Mouse (Mus musculus) naive thymus-derived CD4-positive, alpha-beta T cell, adult 2 months (primary cell): ENCODE data around the gene Akap1.
"Not testable (repeated sequence)": the region's sequence is repeated elsewhere in the genome, so short reads cannot be mapped to it uniquely, and the experiment has no call there.

ENCODE experiments used
- DNase-seq: peaks from one replicate; pipeline ENCODE4 v3.0.0-alpha.2; 2011; ENCODE audit warnings: low read depth

The Akap1 gene

DNA sequence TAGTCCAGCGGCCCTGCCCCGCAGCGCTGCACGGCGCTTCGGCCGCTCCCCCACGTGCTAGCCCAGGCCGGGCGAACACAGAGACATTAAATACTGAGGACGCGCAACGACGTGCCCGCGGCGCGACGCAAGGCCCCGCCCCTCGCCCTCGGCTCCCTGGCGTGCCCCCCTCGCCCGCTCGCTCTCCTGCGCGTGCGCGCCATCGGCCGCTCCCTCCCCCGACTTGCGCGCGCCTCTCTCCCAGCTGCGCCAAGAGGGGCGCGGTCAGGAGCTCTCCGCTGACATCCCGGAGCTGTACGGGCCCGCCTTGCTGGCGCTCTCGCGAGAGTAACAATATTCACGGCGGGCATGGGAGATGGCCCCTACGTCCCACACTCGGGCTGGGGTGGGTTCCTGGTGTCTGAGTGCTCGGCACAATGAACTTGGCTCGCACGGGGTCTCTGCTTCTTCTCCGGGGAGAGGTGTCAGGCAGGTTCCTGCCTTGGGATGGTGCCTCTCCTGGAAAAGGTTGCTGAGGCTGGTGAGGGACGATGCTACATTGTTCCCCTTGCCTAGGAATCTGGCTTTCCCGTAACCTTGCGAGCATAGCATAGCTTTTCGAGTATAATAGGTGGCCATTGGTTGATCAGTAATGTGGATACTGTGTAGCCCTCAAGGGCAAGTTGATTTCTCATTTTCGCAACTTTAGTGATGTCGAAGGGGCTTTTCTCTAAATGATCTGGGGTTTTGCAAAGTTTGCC is at the start of gene Akap1:
TSS of gene Akap1 (minus strand) at position 129 of the 740 bp plus-strand sequence.
- peak; percentile 79 for DNase-seq

DNA sequence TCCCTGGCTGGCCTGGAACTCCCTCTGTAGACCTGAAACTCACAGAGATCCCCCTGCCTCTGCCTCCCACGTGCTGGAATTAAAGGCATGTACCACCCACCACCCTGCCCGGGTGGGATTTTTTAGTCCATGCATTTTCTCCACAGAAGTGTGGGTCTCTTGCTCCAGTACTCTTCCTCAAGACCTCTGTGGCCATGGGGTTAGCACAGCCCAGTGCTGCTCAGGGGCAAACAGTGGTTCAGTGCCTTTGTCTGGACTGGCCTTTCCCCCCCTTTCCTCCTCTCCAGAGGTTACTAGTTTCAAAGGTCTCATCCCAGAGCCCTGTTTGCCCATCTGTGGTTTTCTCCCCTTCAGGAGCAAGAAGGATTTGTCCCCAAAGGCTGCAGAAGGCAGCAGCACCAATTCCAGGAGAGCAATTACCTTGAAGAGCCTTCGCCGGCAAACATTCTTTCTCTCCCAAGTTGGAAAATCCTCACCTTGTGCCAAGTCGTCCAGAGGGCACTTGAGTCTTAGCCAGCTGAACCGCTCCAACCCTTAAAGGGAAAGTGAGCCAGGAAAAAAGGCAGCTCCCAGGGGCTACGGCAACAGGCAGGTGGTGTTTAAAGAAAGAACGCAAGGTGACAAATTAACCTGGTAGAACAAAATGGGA is 45.1 kb upstream of the Akap1 start:
- no peak for DNase-seq

DNA sequence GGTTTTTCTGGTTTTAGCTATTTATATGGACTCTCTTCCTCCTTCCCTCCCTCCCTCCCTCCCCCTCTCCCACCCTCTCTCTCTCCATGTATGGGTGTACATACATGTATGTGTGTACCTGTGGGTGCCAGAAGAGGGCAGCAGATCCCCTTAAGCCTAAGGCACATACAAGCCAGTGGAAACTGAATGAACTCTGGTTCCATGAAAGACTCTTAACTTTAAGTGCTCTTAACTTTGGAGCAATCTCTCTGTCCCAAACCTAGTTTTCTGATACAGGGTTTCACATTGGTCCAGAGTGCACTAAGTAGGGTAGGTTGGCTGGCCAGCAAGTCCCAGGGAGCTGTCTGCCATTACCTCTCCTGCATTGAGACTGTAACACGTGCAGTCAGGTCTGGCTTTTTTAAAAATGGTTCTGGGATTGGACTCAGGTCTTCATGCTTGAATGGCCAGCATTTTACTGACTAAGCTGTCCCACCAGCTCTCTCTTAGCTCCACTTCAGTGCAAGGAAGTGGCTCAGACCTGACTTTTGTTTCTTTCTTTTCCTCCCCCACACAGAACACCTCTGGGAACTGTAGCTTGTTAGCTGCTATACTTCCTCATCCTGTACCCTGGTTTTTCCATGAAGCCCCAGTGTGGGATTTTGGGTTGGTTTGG is 44.3 kb upstream of the Akap1 start:
- peak; percentile 64 for DNase-seq

DNA sequence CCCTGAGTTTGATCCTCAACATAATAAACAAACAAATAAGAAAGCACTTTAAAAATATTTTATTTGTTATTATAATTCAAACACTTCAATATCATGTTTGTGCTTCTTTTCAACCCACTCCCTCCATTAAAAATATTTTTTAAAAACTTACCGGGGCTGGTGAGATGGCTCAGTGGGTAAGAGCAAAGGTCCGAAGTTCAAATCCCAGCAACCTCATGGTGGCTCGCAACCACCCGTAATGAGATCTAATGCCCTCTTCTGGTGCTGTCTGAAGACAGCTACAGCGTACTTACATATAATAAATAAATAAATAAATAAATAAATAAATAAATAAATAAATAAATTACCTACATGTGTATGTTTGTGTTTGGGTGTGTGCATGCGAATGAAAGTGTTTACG is 43.5 kb upstream of the Akap1 start:
- DNase-seq, result no peak

DNA sequence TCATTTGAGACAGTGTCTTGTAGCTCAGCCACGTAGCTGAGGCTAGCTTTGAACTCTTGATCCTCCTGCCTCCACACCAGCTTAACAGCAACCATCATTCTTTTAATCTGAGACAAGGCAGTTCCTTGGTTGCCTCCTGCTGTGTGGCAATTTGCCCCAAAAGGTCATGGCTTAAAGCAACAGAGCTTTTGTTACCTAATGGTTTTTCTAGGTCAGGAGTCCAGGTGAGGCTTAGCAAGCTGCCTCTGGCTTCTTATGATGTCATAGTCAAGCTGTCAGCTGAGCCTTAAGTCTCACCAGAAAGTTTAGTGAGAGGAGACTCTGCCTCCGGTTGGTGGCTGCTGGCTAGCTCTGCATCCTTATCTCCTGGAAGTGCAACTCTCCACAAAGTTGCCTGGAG is 41.2 kb upstream of the Akap1 start:
- no peak for DNase-seq

DNA sequence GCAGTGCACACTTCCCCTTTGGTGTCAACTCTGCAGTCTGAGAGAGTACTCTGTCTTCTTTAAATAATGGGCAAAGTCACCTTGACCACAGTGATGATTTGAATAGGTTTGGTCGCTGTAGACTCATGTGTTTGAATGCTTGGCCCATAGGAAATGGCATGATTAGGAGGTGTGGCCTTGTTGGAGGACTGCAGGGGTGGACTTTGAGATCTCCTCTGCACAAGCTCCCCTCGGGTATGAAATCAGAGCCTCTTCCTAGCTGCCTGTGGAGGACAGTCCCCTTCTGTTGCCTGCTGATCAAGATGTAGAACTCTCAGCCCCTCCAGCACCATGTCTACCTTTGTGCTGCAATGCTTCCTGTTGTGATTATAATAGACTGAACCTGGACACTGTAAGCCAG is 39.7 kb upstream of the Akap1 start:
- no peak for DNase-seq

DNA sequence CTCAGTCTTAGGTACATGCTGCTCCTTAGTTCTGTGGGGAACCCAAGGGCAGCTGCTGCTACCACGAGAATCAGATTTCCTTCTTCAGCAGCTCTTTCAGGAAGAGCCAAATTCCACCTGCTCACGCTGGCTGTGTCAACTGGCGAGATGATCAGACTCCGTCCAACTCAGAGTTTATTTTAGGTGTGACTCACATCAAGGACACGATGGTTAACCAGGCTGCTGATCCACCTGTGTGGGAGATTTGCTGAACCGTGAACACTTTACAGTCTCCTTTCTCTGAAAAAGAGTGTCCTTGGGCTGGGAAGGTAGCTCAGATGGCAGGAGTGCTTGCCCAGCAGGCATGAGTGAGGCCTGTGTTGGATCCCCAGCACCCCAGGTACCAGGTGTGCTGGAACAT is 38.4 kb upstream of the Akap1 start:
- no peak for DNase-seq

DNA sequence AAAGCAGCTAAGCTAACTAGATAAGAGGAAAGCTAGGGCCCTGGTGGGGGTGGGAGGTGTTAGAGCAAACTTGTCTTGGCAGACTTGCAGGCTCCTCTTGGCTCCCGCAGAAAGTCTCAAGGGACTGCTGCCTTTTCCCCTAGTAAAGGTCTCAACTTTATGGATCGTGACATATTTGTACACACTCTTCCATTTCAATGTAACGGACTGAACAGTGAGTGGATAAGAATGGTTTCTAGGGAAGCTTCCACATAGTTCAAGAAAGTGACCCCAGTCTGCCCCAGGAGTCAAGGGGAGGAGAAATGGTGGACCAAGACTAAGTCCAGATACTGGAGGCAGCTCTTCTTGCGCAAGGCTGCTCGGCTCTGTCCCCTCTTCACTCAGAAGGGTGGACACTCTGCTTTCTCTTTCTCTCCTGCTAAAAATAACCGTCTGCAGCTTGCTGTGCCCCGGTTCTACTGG is 37.0 kb upstream of the Akap1 start:
- DNase-seq, result no peak

DNA sequence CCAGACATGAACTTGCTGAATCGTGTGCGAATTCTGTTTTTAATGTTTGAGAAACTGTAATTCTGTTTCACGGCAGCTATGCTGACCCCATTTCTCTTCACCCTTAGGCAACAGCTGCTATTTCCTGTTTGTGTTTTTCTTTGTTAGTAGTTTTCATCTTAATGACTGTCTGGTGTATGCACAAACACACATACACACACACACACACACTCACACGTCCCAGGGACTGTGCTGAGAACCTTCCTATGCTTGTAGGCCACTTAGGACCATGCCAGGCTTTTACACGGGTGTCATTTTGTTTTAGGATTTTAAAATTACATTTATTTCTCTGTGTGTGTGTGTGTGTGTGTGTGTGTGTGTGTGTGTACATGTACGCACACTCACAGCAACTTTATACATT is 35.2 kb upstream of the Akap1 start:
- no peak for DNase-seq

DNA sequence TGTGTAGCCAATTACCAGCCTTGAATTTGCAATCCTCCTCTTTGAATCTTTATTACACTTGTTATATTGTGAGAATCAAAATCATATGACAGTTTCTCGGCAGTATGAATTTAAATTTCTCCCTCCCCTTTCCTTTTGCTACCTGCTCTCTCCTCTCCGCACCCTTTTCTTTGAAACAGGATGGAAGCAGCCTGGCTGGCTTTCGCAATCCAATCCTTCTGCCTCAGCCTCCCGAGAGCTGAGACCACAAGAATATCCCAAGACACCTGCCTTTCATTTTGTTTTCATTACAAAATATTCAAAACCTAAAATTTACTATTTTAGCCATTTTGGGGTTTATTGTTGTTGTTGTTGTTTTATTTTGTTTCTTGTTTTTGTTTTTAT is 34.0 kb upstream of the Akap1 start:
- DNase-seq, result no peak

DNA sequence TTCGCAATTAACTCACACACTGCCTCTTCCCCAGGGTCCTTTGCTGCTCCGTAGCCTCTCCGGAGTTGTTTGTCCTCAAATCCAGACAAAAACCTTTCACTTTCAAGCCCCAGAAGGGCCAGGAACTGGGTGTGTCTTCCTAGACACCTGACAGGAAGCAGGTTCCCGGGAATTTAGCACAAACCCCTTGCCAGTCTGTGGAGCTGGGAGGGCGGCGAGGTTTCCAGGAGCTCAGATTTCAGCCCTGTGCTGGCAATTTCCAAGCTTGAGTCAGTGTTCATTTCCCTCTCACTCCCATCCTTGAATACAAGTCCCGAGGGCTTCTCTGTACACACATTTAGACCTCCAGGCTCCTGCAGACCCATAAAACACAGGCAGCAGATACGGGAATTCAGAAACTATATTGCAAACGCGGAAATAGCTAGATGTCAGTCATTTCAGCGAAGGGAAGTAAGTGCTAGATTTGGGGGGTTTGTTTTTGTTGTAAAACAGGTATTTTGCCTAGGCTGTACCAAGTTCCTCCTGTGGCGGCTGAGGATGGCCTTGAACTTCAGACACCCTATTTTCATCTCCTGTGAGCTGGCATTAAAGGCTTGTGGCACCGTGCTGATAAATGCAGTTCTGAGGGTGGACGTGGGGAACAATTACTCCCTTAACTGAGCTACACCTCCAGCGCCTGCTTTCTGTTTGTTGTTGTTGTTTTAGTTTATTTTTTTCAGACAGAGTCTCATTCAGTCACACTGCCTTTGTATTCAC is 33.4 kb upstream of the Akap1 start:
- DNase-seq, result no peak

DNA sequence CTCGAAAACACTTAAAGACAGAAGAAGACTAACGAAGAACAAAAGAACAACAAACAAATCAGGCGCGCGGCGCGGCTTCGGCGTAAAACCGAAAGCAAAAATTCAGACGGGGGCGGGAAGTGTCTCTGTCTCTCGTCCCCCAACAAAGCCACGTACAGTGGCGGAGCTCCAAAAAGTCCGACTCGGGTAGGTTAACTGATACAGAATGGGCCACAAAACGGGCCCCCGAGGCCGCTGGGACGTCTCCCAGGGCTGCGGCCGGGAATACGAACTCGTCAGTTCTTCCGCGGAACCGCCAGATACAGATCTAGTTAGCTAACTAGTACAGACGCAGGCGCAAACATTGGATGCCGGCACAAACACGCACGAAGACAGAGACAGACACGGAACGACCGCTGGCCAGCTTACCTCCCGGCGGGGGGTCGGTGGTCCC is 31.4 kb upstream of the Akap1 start:
- not testable (repeated sequence) for DNase-seq

DNA sequence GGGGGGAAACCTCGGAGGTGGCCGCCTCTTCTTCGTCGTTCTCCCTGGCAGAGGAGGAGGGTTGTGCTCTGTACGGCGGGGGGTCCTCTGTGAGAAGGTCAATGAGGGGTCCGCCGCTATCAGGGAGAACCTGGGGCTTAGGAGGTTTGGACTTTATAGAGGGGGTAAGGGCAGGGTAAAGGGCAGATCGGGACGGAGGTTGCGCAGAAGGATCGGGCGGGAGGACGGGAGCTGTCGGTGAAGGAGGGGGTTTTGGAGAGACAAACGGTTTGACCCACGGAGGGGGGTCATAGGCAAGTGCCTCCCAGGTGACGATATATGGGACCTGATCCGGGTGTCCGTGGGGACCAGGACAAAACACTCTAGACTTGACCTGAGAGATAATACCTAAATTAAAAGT is 30.8 kb upstream of the Akap1 start:
- DNase-seq, result not testable (repeated sequence)

DNA sequence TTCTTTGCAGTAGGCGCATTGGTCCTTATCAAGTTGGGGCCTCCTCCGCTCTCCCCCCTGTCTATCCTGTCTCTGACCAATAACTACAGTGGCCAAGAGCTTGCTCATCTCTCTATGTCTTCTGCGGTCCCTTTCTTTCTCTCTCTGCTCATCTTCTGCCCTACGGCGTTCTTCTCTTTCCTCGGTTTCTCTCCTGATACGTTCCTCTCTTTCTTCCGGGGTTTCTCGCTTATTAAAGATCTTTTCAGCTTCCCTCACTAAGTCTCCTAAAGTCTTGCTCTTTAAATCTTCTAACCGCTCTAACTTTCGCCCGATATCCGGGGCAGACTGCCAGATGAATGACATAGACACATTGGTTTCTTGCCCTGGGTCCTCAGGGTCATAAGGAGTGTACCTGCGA is 29.9 kb upstream of the Akap1 start:
- DNase-seq, result not testable (repeated sequence)

DNA sequence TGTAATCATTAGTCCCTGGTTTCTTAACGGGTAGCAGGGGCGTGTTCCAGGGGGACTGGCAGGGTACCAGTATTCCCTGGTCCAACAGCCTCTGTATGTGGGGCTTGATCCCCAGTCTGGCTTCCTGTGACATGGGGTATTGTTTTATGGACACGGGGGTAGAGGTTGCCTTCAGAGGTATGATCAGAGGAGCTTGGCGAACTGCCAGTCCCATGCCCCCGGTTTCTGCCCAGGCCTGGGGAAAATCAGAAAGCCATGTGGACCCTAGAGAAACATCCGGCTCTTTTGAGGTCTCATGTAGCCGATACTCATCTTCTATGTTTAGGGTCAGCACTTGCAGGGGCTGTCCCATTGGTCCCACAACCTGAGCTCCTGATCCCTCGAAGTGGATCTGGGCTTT is 29.1 kb upstream of the Akap1 start:
- DNase-seq, result not testable (repeated sequence)

DNA sequence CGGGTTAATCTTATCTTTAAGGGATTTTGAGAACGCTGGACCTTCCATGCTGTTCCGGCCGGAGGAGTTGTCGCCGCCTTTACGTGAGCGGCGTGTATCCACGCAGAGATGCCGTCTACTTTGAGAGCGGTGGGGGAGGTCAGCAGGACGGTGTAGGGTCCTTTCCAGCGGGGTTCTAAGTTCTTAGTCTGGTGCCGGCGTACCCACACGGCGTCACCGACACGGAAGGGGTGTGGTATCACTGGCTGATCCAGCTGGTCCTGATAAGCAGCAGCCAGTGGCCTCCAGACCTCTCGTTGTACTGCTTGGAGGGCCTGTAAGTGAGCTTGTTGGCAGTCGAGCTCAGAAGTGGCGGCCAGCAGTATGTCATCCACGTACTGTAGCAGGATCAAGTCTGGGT is 28.4 kb upstream of the Akap1 start:
- DNase-seq, result not testable (repeated sequence)

DNA sequence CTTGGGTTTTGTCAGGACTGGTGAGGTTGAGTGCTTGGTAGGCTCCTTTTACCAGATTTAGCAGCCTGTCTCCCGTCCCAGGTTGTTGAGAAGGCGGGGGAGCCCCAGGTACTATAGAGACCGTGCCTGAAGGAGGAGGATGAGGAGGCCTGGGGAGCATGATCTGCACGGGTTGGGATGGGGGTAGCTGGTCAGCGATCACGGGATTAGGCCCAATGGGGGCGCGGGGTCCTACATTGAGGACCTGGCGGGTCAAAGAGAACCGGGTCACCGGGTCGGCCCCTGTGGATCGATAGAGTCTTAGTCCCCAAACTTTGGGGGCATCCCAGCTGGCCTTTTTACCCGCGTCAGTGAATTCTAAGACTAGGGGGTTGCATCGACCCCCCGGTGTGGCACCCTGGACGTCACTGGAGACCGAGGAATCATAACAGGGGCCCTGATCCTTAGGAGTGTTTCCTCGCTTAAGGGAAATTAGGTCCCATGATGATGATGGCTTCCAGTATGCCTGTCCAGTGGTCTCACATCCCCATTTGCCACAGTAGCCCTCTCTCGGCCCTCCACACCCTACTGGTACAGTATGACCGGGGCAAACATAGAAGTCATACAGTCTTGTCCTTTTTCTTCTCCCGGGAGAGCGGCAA is 27.7 kb upstream of the Akap1 start:
- DNase-seq, result not testable (repeated sequence)

DNA sequence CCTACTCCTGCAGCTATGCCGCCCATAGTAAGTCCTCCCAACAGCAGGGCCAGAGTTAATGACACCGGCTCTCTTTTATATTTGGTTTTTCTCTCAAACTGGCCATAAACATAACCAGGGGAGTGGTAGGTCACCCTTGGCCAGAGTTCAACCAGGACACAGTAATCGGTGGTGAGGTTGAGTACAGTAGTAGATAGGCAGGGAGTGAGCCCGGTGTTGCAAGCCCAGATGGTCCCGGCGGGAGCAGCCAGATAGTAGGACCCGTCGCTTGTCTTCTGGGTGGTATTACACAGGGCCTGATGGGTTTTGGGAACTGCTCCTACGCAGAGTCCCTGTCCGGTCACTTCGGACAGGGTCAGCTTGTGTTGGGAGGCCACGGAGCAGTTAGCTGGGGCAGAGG is 27.1 kb upstream of the Akap1 start:
- not testable (repeated sequence) for DNase-seq

DNA sequence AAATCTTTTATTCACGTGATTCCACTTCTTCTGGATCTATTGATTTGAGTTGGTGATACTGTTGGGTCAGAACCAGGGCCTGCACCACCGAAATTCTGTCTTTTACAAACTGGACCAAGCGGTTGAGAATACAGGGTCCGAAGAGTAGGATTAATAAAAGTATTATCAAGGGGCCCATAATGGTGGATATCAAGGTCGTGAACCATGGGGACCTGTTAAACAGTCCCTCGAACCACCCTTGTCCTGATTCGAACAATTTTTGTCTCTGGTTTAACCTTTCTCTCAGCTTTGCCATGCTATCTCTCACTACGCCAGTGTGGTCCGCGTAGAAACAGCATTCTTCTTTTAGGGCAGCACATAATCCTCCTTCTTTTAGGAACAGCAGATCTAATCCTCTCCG is 26.5 kb upstream of the Akap1 start:
- DNase-seq, result not testable (repeated sequence)

DNA sequence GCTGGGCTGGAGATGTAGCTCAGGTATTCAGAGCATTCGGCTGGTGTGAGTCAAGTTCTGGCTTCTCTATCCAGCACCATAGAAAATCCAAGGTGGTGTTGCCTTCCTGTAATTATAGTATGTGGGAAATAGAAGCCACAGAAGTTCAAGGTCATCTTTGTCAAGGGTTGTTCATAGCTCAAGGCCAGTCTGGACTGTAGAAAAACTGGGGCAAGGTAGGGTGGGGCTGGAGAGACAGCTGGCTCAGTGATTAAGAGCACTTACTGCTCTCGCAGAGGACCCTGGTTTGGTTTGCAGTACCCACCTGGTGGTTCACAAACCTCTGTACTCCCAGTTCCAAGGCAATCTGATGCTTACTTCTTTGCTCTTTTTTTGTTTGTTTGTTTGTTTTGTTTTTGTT is 24.6 kb upstream of the Akap1 start:
- DNase-seq, result no peak

DNA sequence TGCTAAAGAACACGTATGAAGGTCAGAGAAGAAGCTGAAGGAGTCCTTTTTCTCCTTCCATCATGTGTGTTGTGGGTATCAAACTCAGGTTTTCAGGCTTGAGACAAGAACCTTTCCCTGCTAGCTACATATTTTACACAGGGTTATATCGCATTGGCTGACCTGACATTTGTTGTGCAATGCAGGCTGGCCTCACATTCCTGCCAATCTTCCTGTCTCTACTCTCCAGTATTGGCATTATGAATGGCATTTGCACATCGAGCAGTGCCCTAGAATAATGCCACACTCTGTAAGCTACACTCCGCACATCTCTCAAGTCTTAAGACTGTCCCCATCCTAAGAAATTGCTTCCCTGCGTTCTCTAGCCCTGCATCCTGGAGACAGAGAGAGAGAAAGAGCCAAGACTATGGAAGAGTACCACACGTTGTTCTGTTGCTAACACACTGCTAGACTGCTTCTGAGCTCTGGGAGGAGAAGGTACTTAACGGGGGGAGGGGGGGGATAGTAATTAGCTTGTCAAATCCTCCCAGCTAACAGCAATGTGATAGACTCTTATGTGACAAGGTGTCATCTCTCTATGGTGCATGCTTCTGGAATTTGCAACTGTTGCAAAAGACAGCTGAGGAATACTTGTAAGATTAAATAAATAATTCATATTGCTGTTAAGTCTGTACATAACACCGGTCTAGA is 20.1 kb upstream of the Akap1 start:
- no peak for DNase-seq
